Mouse (Mus musculus) inflammation-experienced regulatory T-cells, adult 6 months (primary cell): Measurements from ENCODE around the gene Fcamr. TPM values are rescaled to one million over a fixed set of nuclear protein-coding genes. Genes with fewer than 3 reads are reported as not detected.

Experiments used
- ATAC-seq: one replicate; pipeline ENCODE4 v1.8.0; 2017
- polyA plus RNA-seq, 3 experiments: library from polyadenylated mRNA; unstranded; fragments of 100-300 nt; shearing (Covaris generic); gene quantifications; one replicate each; pipeline ENCODE4 v1.2.1; 2017

The Fcamr gene
- polyA plus RNA-seq, 3 experiments from 2014 or later, result 0.19 TPM; not detected in 2

- ATAC-seq, result no peak
Measured at GRCm38 (mm10) chr1:130802976-130803375, 2.3 kb downstream of the Fcamr start.

GRCm38 (mm10) chr1:130804279-130804678, 3.6 kb downstream of the Fcamr start:
- no peak for ATAC-seq

GRCm38 (mm10) chr1:130810906-130811305, 10.2 kb downstream of the Fcamr start:
- ATAC-seq, result no peak

- ATAC-seq, result no peak
Measured at GRCm38 (mm10) chr1:130811316-130811715, 10.6 kb downstream of the Fcamr start.

- no peak for ATAC-seq
Measured at GRCm38 (mm10) chr1:130819737-130820136, 19.0 kb downstream of the Fcamr start.

- ATAC-seq, result peak; percentile 93
Measured at GRCm38 (mm10) chr1:130820316-130821148, 19.8 kb downstream of the Fcamr start.

- no peak for ATAC-seq
Measured at GRCm38 (mm10) chr1:130821149-130821471, 20.4 kb downstream of the Fcamr start.

GRCm38 (mm10) chr1:130821911-130822625, 21.4 kb downstream of the Fcamr start:
- no peak for ATAC-seq

GRCm38 (mm10) chr1:130826448-130826847, 25.7 kb downstream of the Fcamr start, which contains the start of gene Pigr:
Gene Pigr (plus strand): TSS chr1:130826684.
- ATAC-seq, result no peak

- no peak for ATAC-seq
Measured at GRCm38 (mm10) chr1:130828656-130829055, 28.0 kb downstream of the Fcamr start.

GRCm38 (mm10) chr1:130829906-130830830, 29.5 kb downstream of the Fcamr start:
- no peak for ATAC-seq

- ATAC-seq, result no peak
Measured at GRCm38 (mm10) chr1:130832230-130833149, 31.8 kb downstream of the Fcamr start.

- ATAC-seq, result no peak
Measured at GRCm38 (mm10) chr1:130835161-130835936, 34.6 kb downstream of the Fcamr start.

GRCm38 (mm10) chr1:130838288-130838687, 37.6 kb downstream of the Fcamr start:
- ATAC-seq, result peak; percentile 75

- no peak for ATAC-seq
Measured at GRCm38 (mm10) chr1:130840599-130841379, 40.1 kb downstream of the Fcamr start.

- no peak for ATAC-seq
Measured at GRCm38 (mm10) chr1:130841621-130842020, 40.9 kb downstream of the Fcamr start.

GRCm38 (mm10) chr1:130844516-130844915, 43.8 kb downstream of the Fcamr start:
- ATAC-seq, result no peak

- no peak for ATAC-seq
Measured at GRCm38 (mm10) chr1:130849530-130850214, 49.0 kb downstream of the Fcamr start.

- ATAC-seq, result peak; percentile 88
Measured at GRCm38 (mm10) chr1:130850405-130850804, 49.7 kb downstream of the Fcamr start.
